Mouse (Mus musculus) T-helper 17 cell (primary cell): ENCODE results near the gene Farp1.

Source experiments
- in situ Hi-C, 2 experiments: fragments of 300-600 bp; cut with MboI, MseI; formaldehyde crosslinking; loops; 1 replicate in 1 of 2; 2 replicates in 1 of 2; pipeline ENCODE4 v1.15.1; 2025; ENCODE audit warnings: high pct_unique_total_duplicates in 2 of 2

Farp1 gene

GRCm38 (mm10) chr14:121054062-121054461 lies 19.1 kb downstream of the Farp1 start:
- in situ Hi-C loops = no loop called here

- in situ Hi-C loops = no loop called here
Observed at GRCm38 (mm10) chr14:121057750-121058149, 22.8 kb downstream of the Farp1 start.

- in situ Hi-C loops = no loop called here
Observed at GRCm38 (mm10) chr14:121058481-121058880, 23.5 kb downstream of the Farp1 start.

DNA sequence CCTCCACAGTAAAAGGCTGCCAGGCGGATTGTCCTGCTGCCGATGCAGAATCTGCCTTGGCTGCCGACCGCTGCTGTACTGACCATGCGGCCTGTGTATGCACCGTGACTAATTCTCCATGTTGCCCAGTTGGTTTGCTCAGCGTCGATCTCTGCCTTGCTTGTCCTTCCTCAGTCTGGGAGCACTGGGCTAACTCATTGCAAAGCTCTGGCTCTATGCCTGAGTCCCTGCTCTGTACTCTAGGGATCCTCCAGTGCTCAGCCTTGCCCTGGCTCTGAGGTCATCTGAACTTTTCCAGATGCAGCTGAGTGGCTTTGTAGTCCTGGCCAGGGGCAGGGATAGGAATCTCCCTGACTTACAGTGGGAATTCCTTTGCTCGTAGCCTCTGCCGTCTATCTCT lies 24.3 kb downstream of the Farp1 start:
- in situ Hi-C loops = no loop called here

DNA sequence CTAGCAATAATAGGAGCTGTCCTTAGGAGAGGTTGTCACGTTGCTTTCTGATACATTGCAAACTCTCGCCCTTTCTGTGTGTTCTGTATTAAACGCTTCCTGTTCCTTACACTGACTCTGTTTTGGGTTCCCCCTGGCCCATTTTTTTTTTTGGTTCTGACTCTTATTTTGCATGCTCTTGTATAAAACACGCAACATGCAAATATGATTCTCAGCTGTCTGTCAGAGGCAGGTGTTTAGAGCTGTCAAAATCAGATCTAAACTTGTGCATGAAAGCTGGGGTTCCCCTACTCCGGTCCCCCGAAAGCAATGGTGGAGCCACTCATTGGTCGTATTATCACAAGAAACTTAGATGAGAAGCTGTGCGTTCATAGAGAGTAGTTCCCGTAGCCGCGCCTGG lies 25.5 kb downstream of the Farp1 start:
- in situ Hi-C loops = no loop called here

DNA sequence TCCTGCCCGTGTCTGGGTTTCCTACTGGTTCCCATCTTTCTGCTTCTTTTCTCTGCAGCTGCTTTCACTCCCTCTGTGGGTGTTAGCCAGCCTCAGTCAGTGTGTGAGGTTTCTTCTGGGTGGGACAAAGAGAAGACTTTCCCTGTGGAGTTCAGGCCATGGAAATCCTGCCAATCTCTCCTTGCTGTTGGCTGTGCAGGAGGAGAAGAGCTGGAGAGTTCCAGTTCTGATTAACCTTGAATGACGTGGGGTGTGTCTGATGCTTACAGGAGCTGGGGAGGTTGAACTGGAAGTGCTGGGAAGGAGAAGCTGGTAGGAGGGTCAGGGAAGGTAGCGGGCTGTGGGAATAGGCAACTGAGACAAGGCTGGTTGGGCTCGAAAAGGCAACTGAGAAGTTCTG lies 26.7 kb downstream of the Farp1 start:
- in situ Hi-C loops = no loop called here

GRCm38 (mm10) chr14:121062238-121063082 lies 27.5 kb downstream of the Farp1 start:
- in situ Hi-C loops = no loop called here

- in situ Hi-C loops = no loop called here
Observed at GRCm38 (mm10) chr14:121064726-121065125, 29.7 kb downstream of the Farp1 start.

DNA sequence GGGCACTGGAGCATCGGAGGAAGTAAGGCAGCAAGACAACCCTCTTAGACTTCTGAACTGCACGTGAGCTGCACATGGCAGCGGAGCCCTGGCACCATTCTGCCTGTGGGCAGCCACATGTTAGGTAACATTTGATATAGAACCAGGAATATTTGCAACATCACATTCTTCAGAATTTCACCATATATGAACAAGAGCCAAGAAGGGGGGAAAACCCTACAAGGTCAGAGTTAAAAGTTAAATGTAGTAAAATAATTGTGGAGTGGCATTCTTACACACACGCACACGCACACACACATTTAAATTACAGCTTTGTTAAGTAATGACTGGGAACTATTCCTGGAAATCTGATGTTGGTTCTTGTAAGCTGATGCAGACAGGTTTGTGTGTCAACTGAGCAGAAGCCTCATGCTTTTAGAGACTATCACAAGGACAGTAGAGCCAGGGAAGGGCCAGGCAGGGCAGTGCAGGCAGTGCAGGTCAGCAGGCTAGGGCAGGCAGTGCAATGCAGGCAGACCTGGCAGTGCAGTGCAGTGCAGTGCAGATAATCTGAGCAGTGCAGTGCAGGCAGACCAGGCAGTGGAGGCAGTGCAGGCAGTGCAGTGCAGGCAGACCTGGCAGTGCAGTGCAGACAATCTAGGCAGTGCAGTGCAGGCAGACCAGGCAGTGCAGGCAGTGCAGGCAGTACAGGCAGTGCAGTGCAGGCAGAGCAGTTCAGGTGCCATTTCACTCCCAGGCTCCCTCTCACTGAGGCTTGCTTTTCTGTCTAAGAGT lies 38.3 kb downstream of the Farp1 start:
- in situ Hi-C loops = no loop called here

DNA sequence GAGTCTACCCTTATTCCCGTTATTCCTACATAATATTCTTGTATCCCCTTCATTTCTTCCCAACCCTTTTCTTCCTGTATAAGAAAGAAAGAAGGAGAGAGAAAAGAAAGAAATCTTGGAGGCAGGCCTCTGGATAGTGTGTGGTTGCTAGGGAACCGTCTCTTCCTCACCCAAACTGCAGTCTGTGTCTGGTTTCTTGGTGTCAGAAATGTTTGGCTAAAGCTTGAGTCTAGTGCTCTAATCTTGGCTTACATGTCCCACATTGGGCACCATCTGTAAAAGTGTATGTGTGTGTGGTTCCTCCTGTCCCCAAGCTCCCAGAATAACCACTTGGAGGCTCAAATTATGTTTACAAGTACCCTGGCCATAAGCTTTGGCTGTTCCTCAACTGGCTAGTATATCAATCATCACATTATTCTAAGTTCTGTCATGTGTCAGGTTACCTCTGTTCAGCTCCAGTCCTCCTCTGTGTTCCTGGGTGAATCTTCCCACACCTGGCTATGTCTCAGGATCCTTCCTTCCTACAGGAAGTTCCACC lies 39.3 kb downstream of the Farp1 start:
- in situ Hi-C loops = no loop called here

DNA sequence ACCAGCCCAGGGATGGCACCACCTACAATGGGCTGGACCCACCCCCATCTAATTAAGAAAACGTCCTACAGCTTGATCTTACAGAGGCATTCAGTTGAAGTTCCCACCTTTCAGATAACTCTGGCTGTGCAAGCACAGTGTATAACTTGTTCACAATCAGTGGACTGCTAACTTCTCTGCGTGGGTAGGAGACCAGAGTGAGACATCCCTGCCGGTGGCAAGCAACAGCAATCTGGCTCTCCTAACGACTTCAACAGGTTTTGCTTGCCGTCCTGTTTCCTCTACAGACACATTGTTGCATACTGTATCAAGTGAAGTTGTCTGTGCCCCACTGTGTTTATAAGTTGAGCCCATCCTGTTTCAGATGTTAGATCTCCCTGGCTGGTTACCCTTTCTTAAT lies 45.7 kb downstream of the Farp1 start:
- in situ Hi-C loops = no loop called here

GRCm38 (mm10) chr14:121082341-121082740 lies 47.3 kb downstream of the Farp1 start:
- in situ Hi-C loops = no loop called here

- in situ Hi-C loops = no loop called here
Observed at GRCm38 (mm10) chr14:121082793-121083192, 47.8 kb downstream of the Farp1 start.

DNA sequence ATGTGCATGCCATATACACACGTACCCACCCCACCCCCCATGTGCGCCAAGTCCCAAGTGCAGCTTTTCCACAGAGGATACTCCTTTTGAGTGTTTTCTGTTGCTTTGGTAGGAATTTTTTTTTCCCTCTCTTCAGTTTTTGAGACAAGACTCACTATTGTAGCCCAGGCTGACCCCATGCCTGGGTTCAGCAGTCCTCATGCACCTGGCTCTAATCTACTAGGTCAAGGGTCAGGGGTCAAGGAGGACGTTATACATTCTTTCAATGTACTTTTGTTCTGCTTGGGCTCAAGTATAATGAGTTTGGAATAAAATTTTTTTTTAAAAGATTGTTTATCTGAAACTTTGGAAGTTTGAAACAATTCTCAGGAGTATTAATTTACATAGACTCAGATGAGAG lies 48.4 kb downstream of the Farp1 start:
- in situ Hi-C loops = no loop called here

DNA sequence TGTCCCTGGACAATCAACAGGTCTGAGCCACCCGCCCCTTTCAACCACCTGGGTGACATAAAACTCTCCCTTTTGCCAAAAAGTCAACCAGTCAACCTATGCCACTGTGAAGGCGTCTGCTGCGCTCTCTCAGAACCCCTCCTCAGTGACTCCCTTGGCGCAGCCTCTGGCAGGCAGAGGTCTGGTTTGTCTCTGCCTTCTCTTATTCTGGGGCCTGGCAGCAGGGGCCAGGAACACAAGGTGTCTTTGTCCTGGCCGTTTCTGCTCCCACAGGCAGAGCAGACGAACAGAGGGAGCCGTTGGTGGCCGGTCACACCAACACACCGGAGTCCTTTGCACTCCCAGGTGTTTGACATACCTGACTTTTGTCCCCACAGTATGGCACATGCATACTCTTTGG lies 57.5 kb downstream of the Farp1 start:
- in situ Hi-C loops = no loop called here

- in situ Hi-C loops = no loop called here
Observed at GRCm38 (mm10) chr14:121093860-121094259, 58.9 kb downstream of the Farp1 start.

- in situ Hi-C loops = no loop called here
Observed at GRCm38 (mm10) chr14:121097640-121098435, 62.8 kb downstream of the Farp1 start.

- in situ Hi-C loops = no loop called here
Observed at GRCm38 (mm10) chr14:121099120-121099519, 64.1 kb downstream of the Farp1 start.

DNA sequence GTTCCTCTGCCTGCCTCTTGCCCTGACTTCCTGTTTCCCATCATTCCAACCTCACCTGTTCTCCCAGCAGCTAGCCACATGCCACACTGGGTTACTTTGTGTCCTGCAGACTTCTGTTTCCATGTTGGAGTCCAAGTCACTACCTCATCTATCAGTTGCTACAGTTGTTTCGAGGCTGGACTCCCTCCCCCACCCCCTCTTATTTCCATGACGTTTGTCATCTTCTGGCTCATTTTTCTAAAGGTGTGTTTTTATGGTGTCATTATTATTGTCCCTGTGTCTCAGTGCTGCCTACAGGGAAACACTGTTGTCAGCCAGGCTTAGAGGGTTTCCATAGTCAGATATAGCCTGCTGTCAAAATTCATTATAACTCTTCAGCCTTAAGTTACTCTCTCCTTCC lies 64.9 kb downstream of the Farp1 start:
- in situ Hi-C loops = loop anchor here in 1 of 2 experiments (5.0 kb wide), 1 partner anchor 628 kb away; no protein-coding TSS in a partner anchor

GRCm38 (mm10) chr14:121100829-121101228 lies 65.8 kb downstream of the Farp1 start:
- in situ Hi-C loops = loop anchor here in 1 of 2 experiments (5.0 kb wide), 1 partner anchor 629 kb away; no protein-coding TSS in a partner anchor

GRCm38 (mm10) chr14:121101531-121101930 lies 66.5 kb downstream of the Farp1 start:
- in situ Hi-C loops = loop anchor here in 1 of 2 experiments (5.0 kb wide), 1 partner anchor 629 kb away; no protein-coding TSS in a partner anchor
